Mouse (Mus musculus): ENCODE results near the gene M1ap.

M1ap gene

GRCm38 (mm10) chr6:83053136-83053960 is 106.6 kb downstream of the M1ap start:
- peak; percentile 55 for DNase-seq (ENCODE audit: low read depth, low spot score)
- H3K36me3 ChIP-seq (ENCODE audit: control insufficient read depth, insufficient read depth, low read length, poor library complexity, severe bottlenecking): peaks cover 6% of the 10 kb centered on the region

DNA sequence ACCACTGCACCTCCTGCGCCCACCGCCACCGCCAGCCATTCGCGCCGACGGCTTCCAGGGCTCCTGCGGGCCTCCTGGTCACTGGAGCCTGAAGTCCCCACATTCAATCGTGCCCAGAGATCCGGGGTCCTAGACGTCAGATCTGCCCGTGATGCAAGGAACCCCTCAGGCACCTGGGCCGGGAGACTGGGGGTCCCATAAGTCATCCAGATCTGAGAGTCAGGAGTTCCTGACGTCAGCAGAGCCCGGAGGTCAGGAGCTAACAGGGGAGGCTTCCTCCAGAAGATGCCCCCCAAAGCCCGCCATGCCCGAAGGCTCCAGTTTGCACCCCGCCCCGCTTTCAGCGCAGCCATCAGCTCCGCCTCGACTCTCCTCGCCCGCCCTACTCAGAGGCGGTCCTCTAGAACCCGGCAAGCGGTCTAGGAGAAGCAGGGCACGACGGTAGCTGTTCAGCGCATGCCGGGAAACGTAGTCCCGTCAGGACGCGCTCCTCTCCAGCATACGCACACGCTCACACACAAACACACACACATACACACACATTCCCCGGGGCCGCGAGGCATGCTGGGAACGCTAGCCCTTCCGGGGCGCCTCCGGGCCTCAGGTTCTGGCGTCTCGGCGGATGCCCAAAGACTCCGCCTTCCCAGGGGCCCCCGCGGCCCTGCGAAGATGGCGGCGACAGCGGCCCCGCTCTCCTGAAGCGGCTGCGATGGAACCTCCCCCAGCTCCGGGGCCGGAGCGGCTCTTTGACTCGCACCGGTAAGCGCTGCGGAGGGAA is 107.6 kb downstream of the M1ap start, which contains the start of gene Aup1:
Aup1 (plus strand) TSS at position 448 of the 778 bp plus-strand sequence.
- H3K27me3 ChIP-seq (ENCODE audit: control insufficient read depth, insufficient read depth, low read length, poor library complexity, severe bottlenecking): no peaks in the 10 kb centered on the region
- peak; percentile 99 for DNase-seq (ENCODE audit: low read depth, low spot score)
- H3K36me3 ChIP-seq (ENCODE audit: control insufficient read depth, insufficient read depth, low read length, poor library complexity, severe bottlenecking): peaks cover 6% of the 10 kb centered on the region

More at GRCm38 (mm10) chr6:83053136-83053960, 106.6 kb downstream of the M1ap start:
- H3K27me3 ChIP-seq (ENCODE audit: control insufficient read depth, insufficient read depth, low read length, poor library complexity, severe bottlenecking): no peaks in the 10 kb centered on the region

DNA sequence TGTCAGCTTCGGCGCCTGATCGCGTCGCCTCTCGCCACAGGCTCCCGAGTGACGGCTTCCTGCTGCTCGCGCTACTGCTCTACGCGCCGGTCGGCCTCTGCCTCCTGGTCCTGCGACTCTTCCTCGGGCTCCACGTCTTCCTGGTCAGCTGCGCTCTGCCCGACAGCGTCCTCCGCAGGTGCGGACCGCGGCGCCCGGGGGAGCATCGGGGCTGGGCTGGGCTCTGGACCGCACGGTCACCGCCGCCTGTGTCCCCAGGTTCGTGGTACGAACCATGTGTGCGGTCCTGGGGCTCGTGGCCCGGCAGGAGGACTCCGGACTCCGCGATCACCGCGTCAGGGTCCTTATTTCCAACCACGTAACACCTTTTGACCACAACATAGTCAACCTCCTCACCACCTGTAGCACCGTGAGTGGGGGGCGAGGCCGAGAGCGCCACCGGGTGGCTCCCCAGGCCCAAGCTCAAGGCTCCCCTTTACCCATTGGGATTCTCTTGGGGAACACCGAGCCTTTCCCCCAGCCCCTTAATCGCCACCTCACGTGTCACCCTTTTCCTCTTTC is 108.2 kb downstream of the M1ap start, which contains the start of gene Htra2:
Htra2 (minus strand) TSS at position 403 of the 561 bp plus-strand sequence.
- H3K27me3 ChIP-seq (ENCODE audit: control insufficient read depth, insufficient read depth, low read length, poor library complexity, severe bottlenecking): no peaks in the 10 kb centered on the region
- peak; percentile 46 for DNase-seq (ENCODE audit: low read depth, low spot score)
- H3K36me3 ChIP-seq (ENCODE audit: control insufficient read depth, insufficient read depth, low read length, poor library complexity, severe bottlenecking): peaks cover 6% of the 10 kb centered on the region

GRCm38 (mm10) chr6:83057790-83058189 is 111.1 kb downstream of the M1ap start, which contains the start of gene Dqx1:
Gene Dqx1 (plus strand): TSS chr6:83057844.
- no peak for DNase-seq (ENCODE audit: low read depth, low spot score)
- H3K36me3 ChIP-seq (ENCODE audit: control insufficient read depth, insufficient read depth, low read length, poor library complexity, severe bottlenecking): peaks cover 6% of the 10 kb centered on the region
- H3K27me3 ChIP-seq (ENCODE audit: control insufficient read depth, insufficient read depth, low read length, poor library complexity, severe bottlenecking): no peaks in the 10 kb centered on the region

- no peak for DNase-seq (ENCODE audit: low read depth, low spot score)
- Histone ChIP-seq H3K36me3 (ENCODE audit: control insufficient read depth, insufficient read depth, low read length, poor library complexity, severe bottlenecking) (peaks cover 6% of the 10 kb centered on the region), H3K27me3 (ENCODE audit: control insufficient read depth, insufficient read depth, low read length, poor library complexity, severe bottlenecking) (no peaks in the 10 kb centered on the region)
These were observed 112.0 kb downstream of the M1ap start for GRCm38 (mm10) chr6:83058725-83059124.

DNA sequence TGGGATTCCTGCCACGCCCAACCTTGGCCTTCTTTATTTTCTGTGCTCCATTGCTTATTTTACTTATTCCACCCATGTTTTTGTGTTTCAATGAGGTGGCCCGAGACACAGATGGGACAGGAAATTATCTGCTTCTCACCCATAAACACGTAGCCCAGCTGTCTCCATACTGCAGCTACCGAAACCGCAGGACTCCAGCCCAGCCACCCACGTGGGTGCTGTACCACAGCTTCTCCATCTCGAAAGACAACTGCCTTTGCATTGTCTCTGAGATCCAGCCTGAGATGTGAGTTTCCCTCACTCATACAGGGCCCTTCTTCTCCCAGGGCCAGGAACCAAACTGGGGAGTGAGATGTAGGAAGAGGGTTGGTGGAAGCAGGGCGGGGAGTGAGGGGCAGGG is 119.3 kb downstream of the M1ap start:
- no peaks in the 10 kb centered on the region for H3K36me3 ChIP-seq (ENCODE audit: control insufficient read depth, insufficient read depth, low read length, poor library complexity, severe bottlenecking)
- peak; percentile 27 for DNase-seq (ENCODE audit: low read depth, low spot score)
- H3K27me3 ChIP-seq (ENCODE audit: control insufficient read depth, insufficient read depth, low read length, poor library complexity, severe bottlenecking): peaks cover 5% of the 10 kb centered on the region

- H3K36me3 ChIP-seq (ENCODE audit: control insufficient read depth, insufficient read depth, low read length, poor library complexity, severe bottlenecking): no peaks in the 10 kb centered on the region
- DNase-seq (ENCODE audit: low read depth, low spot score): no peak
- H3K27me3 ChIP-seq (ENCODE audit: control insufficient read depth, insufficient read depth, low read length, poor library complexity, severe bottlenecking): peaks cover 7% of the 10 kb centered on the region
These were observed 119.7 kb downstream of the M1ap start for GRCm38 (mm10) chr6:83066441-83066840.

DNA sequence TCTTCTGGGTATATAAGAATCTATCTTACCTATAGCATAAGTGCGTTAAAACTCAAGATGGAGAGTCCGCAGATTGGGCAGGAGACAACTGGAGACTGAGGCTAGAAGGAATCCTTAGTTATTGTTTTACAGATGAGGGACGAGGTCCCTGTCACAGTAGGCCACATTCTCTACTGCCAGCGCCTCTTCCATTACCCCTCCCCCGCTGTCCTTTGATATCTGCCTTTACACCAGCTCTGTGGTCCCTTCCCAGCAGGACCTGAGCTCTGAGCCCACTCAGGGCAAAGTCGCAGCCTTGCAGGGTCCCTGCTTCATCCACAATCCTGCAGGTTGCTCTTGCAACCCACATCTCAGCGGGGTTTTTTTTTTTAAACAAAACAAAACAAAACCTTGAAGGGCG is 121.5 kb downstream of the M1ap start:
- peaks cover 7% of the 10 kb centered on the region for H3K27me3 ChIP-seq (ENCODE audit: control insufficient read depth, insufficient read depth, low read length, poor library complexity, severe bottlenecking)
- no peaks in the 10 kb centered on the region for H3K36me3 ChIP-seq (ENCODE audit: control insufficient read depth, insufficient read depth, low read length, poor library complexity, severe bottlenecking)
- DNase-seq (ENCODE audit: low read depth, low spot score): no peak

DNA sequence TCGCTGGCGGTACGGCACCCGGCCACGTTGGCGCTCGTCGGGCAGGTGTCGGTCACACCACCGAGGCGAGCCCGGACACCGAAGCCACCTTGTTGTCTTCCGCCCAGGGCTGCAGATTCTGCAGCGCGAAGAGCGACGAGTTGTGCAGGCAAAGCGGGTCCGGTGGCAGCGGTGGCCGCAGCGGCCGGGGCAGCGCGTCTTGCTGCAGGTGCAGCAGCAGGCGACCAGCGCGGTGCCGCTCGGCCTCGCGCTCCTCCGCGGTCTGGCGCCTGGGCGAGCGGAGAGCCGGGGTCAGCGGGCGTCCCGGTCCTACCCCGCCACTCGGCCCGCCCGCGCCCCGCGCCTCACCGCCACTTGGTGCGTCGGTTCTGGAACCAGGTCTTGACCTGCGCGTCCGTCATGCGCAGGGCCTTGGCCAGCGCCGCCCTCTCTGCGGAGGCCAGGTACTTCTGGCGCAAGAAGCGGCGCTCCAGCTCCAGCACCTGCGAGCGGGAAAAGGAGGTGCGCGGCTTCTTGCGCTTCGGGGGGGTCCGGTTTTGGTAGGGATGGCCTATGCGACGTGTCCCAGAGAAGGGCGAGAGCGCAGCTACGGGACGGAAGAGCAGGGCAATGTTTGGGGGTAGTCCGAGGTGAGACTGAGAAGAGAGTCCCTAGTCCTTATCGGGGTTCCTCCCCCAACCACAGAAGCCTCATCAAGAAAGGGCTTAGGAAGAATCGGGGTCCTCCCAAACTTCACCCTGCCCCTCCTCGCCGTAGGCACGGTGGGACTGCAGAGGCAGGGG is 122.2 kb downstream of the M1ap start:
- Histone ChIP-seq H3K36me3 (ENCODE audit: control insufficient read depth, insufficient read depth, low read length, poor library complexity, severe bottlenecking) (no peaks in the 10 kb centered on the region), H3K27me3 (ENCODE audit: control insufficient read depth, insufficient read depth, low read length, poor library complexity, severe bottlenecking) (peaks cover 9% of the 10 kb centered on the region)
- DNase-seq (ENCODE audit: low read depth, low spot score): peak; percentile 27

- no peak for DNase-seq (ENCODE audit: low read depth, low spot score)
- Histone ChIP-seq H3K36me3 (ENCODE audit: control insufficient read depth, insufficient read depth, low read length, poor library complexity, severe bottlenecking) (no peaks in the 10 kb centered on the region), H3K27me3 (ENCODE audit: control insufficient read depth, insufficient read depth, low read length, poor library complexity, severe bottlenecking) (peaks cover 9% of the 10 kb centered on the region)
These were observed 123.0 kb downstream of the M1ap start for GRCm38 (mm10) chr6:83069488-83070246.

DNA sequence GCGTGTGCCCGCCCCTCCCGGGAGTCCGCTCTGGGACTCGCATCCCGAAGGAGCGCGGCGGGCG is 123.4 kb downstream of the M1ap start, which contains the start of gene Tlx2:
Tlx2 (minus strand) TSS at position 47 of the 64 bp plus-strand sequence.
- peaks cover 9% of the 10 kb centered on the region for H3K27me3 ChIP-seq (ENCODE audit: control insufficient read depth, insufficient read depth, low read length, poor library complexity, severe bottlenecking)
- DNase-seq (ENCODE audit: low read depth, low spot score): no peak
- H3K36me3 ChIP-seq (ENCODE audit: control insufficient read depth, insufficient read depth, low read length, poor library complexity, severe bottlenecking): no peaks in the 10 kb centered on the region

DNA sequence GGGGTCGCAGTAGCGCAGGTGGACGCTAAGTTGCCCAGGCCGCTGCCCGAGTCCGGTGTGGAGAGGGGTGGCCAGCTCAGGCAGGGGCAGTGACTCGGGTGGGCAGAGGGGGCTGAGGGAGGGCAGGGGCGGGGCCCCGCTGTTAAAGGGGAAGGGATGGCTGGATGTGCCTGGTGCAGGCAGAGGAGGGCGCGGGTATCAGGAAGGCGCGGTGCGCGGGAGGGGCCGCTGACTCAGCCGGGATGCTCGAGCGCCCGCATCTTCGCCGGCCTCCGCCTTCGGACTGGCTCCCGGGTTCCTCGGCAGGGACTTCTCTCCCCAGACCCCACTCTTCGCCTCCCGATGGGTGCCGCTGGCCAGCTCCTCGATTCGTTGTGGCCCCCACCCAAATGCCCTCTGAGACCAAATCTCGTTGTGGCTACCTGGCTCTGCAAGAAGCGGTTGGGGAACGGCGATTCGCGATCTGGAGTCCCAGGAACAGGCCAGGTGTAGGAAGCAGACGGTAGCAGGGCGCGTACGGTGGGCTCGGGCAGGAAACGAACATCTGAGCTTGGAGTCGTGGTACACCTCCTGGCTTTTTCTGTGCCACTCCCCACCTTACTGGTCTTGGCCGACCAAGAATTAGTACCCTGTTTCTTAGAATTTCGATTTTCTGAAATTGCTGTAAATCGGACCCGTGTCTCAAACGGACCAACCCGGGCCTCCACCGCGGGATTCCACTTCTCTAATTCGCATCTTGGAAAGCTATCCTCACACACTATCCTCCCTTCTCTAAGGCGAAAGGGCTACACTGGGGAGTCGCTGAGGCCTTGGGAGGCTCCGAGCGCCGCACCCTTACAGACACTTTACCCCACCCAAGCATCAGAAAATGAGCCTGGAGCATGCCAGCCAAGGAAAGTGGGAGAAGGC is 123.9 kb downstream of the M1ap start:
- no peaks in the 10 kb centered on the region for H3K36me3 ChIP-seq (ENCODE audit: control insufficient read depth, insufficient read depth, low read length, poor library complexity, severe bottlenecking)
- H3K27me3 ChIP-seq (ENCODE audit: control insufficient read depth, insufficient read depth, low read length, poor library complexity, severe bottlenecking): peaks cover 9% of the 10 kb centered on the region
- peak; percentile 50 for DNase-seq (ENCODE audit: low read depth, low spot score)

DNA sequence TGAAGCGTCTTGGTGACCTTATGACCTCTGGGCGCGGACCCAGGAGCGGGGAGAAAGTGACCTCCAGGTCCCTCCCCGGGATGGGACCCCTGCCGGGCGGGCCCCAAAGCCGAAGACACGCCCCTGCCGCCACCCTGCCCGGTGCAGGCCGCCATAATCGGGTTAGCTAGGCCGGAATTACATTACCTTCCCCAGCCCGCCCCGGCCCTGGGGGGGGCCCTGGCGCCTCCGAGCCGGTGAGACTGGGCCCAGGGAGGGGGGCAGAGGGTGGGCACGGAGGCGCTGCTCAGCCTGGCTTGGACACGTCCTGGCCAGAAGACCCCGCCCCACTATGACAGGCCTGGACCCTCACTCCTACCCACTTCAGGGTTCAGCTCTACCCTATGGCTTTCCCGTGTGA is 124.5 kb downstream of the M1ap start:
- Histone ChIP-seq H3K27me3 (ENCODE audit: control insufficient read depth, insufficient read depth, low read length, poor library complexity, severe bottlenecking) (peaks cover 9% of the 10 kb centered on the region), H3K36me3 (ENCODE audit: control insufficient read depth, insufficient read depth, low read length, poor library complexity, severe bottlenecking) (no peaks in the 10 kb centered on the region)
- no peak for DNase-seq (ENCODE audit: low read depth, low spot score)
